Mouse (Mus musculus) MEL (cell line): ENCODE data around the gene Casq1.

Experiments
- GATA1 ChIP-seq: IDR thresholded peaks from 2 replicates; pipeline ENCODE4 v1.6.1; 2011; ENCODE audit warnings: low read depth, low read length, improper control_type of control experiment
- JUND ChIP-seq: IDR thresholded peaks from 2 replicates; pipeline ENCODE4 v1.6.1; 2011; ENCODE audit warnings: low read depth, mild to moderate bottlenecking, improper control_type of control experiment, low read length
- NRF1 ChIP-seq: IDR thresholded peaks from 2 replicates; pipeline ENCODE4 v1.6.1; 2014; ENCODE audit warnings: low read depth, mild to moderate bottlenecking, inconsistent platforms, low read length, improper control_type of control experiment, moderate library complexity; ENCODE audit not compliant: poor library complexity, insufficient read depth, severe bottlenecking

- TF ChIP-seq GATA1 (no peak), JUND (no peak), NRF1 (no peak)
These were observed 27.5 kb downstream of the Casq1 start for GRCm38 (mm10) chr1:172192217-172192616.
